Mouse (Mus musculus): Measurements from ENCODE around the gene Fas.

DNA sequence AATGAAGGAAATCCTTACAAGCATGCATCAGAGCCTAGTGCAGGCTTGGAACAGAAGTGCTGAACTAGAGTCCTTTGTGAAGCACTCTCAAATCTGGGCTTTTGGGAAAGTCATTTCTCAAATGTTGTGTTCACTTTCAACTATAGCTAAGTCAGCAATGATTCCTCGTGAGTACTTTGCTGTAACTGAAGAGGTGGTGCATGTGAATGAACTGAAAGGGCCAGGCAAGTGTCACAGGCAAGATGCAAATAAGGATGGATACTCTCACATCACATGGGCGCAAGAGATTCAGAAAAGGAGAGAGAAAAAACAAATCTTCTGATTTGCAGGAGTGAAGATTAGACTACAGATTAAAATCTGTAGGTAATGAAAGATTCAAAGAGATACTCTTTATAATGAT is 10.0 kb downstream of the Fas start:
- TF ChIP-seq POLR2A (IDR thresholded peaks at IDR 0.05; ENCODE audit: borderline replicate concordance, extremely low read depth, insufficient read depth, insufficient read length, poor library complexity, severe bottlenecking) (no peak), CTCF (IDR thresholded peaks at IDR 0.05; ENCODE audit: borderline replicate concordance, extremely low read depth, insufficient read depth, insufficient read length) (no peak)

Data from brain, embryonic 14.5 days (tissue).